Mouse (Mus musculus) cerebellum, adult 9-11 months (tissue): Measurements from ENCODE around the gene Hcrtr1.

Source experiments
- DNase-seq: peaks from one replicate; pipeline ENCODE4 v3.0.0; 2022

Gene Hcrtr1

GRCm38 (mm10) chr4:130167321-130167720 lies 28.2 kb upstream of the Hcrtr1 start:
- no peak for DNase-seq

DNA sequence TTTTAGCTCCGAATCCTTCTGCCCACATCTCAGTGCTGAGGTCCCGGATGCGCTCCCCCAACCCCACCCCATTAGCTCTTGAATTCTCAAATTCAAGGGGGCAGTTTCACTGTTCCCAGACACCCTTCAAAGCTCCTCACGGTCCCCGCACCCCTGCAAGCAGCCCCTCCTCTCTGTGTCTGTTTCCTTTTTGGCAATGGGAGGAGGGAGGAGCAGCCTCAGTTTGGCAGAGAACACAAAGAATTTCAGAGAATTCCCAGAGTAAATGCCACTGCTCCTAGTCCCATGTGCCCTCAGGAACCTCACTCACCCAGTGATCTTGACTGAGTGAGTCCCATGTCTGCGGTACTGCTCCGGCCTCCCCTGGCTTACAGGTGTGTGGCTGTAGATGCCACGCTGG lies 27.4 kb upstream of the Hcrtr1 start:
- no peak for DNase-seq

DNA sequence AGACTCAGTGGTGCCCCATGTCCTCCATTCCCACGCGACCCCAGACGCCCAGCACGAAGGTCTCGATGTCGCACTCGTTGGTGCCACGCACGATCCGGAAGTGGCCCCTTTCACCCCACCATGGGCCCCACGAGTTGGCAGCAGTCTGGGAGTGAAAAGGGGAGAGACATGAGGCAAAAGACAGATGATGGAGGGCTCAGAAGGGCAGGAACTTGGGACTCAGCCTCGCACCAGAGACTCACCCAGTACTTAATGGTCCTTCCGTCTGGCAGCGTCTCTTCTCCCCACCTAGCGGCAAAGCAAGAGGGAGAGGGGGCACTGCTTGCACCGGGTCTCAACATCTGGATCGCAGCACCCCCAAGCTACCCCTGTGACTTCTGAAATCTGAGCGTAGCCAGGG lies 26.9 kb upstream of the Hcrtr1 start:
- no peak for DNase-seq

DNA sequence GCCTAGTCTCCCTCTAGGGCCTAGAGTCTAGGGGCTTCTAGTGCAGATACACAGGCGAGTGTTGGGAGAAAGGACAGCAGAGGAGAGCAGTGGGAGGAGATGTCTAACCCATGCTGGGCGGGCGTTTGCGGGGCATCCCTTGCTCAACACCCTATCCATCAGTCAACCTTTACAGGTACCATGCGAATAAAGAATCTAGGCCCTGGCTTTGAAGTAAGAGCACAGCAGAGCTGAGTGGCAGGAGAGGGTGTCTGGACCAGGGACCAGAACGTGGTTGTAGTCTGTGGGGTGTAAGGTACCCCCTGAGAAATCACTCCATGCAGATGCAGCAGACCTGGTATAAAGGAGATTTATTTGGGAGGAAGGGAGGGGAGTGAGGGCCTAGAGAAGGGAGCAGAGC lies 25.0 kb upstream of the Hcrtr1 start:
- DNase-seq: no peak

GRCm38 (mm10) chr4:130163391-130163861 lies 24.3 kb upstream of the Hcrtr1 start:
- no peak for DNase-seq

- no peak for DNase-seq
Observed at GRCm38 (mm10) chr4:130161349-130161748, 22.2 kb upstream of the Hcrtr1 start.

DNA sequence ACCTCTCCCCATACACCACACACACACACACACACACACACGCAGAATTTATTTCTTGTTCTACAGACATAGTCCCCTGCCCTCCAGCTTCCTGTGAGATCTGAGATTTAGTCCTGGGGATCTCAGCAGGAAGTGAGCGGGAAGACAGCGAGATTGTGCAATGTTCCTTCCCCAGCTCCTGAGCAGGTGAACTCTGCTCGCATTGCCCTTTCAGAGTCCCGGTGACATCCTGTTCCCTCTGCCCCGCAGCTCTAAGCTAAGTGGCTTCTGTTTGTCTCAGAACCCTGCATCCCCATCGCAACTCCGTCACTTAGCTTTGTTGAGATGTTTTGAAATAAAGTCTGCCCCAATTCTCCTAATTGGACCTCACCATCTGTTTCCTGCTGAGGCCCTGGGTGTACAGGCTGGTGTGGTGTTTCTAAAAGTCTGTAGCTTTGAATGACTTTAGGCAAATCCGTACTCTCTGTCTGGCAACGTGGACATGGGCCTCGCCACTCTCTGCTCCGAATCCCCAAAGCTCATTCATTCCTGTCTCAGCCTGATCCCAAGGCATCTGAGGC lies 17.7 kb upstream of the Hcrtr1 start:
- no peak for DNase-seq

DNA sequence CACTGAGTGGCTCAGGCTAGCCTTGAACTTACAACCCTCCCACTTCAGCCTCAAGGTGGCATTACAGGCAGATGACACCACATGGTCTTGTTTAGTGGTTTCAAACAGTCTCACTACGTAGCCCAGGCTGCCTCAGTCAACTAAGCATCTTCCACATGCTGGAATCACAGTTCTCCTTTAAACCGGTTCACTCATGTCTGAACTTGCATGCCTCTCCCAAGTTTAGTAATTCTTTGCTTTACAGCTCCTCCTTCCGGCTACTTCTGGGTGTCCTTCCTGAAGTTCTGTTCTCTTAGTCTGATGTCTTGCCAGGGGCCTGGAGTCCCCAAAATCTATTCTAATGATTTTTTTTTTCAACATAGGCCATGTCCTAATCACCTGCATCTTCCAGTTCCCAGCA lies 15.1 kb upstream of the Hcrtr1 start:
- no peak for DNase-seq

- DNase-seq: no peak
Observed at GRCm38 (mm10) chr4:130148405-130148804, 9.2 kb upstream of the Hcrtr1 start.

DNA sequence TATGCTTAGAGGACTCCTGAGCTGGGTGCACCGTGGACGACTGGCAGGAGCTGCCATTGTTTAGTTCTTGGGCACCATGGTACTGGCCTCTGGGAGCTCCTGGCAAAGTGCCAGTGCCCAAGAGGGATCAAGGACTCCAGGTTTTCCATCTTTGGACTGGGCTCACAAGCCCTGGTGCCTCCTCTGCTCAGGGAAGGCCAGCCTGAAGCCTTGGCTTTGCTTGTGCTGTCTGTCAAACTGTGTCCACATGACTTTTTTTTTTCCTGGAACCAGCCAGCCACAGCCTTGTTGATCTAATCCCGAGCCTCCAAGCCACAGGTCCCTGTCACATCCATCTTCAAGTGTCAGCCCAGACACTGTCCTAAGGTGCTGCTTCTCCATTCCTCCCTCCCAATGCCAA lies 2.6 kb upstream of the Hcrtr1 start:
- no peak for DNase-seq

- DNase-seq: no peak
Observed at GRCm38 (mm10) chr4:130140992-130141402, 1.8 kb upstream of the Hcrtr1 start.

GRCm38 (mm10) chr4:130138441-130139213 lies 532 bp downstream of the Hcrtr1 start:
- DNase-seq: peak; percentile 26

GRCm38 (mm10) chr4:130133399-130133798 lies 5.8 kb downstream of the Hcrtr1 start:
- DNase-seq: no peak

- DNase-seq: no peak
Observed at GRCm38 (mm10) chr4:130131448-130132105, 7.6 kb downstream of the Hcrtr1 start.

GRCm38 (mm10) chr4:130130641-130131350 lies 8.4 kb downstream of the Hcrtr1 start:
- DNase-seq: no peak

GRCm38 (mm10) chr4:130130082-130130481 lies 9.1 kb downstream of the Hcrtr1 start:
- DNase-seq: no peak

GRCm38 (mm10) chr4:130128907-130129306 lies 10.3 kb downstream of the Hcrtr1 start:
- DNase-seq: no peak

DNA sequence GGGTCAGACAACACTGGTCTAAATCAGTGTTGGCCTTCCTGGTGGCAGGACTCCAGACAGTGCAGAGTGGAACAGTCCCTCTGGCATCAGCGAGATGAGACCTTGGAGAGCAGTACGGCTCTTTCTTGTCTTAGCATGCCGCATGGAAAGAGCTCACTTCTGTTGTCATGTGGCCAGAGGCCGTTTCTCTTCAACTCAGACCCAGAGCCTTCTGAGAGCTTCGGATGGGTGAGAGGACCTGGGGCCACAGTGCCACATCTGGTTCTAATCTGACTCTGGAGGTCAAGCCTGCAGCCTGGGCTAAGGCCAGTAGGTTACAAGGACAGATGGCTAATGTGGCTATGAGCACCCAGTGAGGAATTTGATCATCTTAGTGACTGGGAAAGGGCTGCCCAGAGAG lies 13.2 kb downstream of the Hcrtr1 start:
- no peak for DNase-seq

- DNase-seq: no peak
Observed at GRCm38 (mm10) chr4:130125164-130125563, 14.0 kb downstream of the Hcrtr1 start.

DNA sequence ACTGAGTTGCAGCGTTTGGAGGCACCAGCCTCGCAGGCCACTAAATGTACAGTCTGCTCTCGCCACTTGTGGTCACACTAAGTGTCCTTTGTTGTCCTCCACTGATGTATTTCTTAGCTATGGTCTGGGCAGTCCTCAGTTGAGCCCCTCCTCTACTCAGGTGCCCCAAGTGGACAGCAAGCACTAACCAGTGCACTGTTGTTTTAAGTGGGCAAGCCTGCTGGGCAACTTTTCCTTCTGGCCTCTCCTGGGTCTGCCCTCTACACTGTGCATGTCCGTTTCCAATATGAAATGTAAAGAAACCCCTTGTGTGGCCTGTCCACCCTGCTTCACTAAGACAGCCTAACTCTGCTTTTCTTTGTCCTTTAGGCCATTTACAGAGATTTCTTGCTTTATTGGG lies 15.0 kb downstream of the Hcrtr1 start:
- DNase-seq: no peak

GRCm38 (mm10) chr4:130123020-130123419 lies 16.1 kb downstream of the Hcrtr1 start:
- no peak for DNase-seq

GRCm38 (mm10) chr4:130121560-130121959 lies 17.6 kb downstream of the Hcrtr1 start:
- no peak for DNase-seq

DNA sequence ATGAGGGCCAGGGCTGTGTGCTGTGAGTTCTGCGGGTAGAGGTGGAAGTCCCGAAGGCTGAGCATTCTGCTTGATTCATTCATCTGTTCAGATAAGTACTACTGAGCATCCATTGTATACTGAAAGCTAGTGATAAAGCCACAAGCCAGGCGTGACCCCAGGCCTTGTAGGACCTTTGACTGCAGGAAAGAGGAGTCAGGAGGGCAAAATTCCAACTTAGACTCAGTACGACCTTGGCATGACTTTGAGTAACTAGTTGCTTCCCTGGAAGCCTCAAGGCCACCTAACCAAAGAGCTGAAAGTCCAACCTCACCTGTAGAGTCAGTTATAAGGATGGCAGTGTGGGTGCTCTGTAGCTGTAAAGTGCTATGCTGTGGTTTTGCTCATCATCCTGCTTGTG lies 18.4 kb downstream of the Hcrtr1 start:
- no peak for DNase-seq

GRCm38 (mm10) chr4:130112732-130113131 lies 26.4 kb downstream of the Hcrtr1 start:
- no peak for DNase-seq
